Comparison of ENCODE assay signal across 10 mouse cellular contexts in genomic region chr11:106314333-106314812, GRCm38 (mm10). TPM values are rescaled to one million over a fixed set of nuclear protein-coding genes. Genes with fewer than 3 reads are reported as not detected.
DNase-seq lines count a peak whose midpoint lies in the region; ATAC-seq lines count a peak whose summit lies in the region.
"Had no signal": no experiment of that assay in that cellular context is flagged by ENCODE, and none has a peak within 500 bp of the region (broad histone marks: within the 10 kb centered on the region; RNA-seq: fewer than 3 reads in every experiment).

Gene Cd79b (minus strand): TSS chr11:106314762.

- no peak within 1 kb of the TSS for H3K9ac ChIP-seq in liver, embryonic 11.5 days (ENCODE audit: low read depth, low read length)
- no peak within 1 kb of the TSS for H3K9ac ChIP-seq in lung, embryonic 15.5 days

- no peak for ATAC-seq in liver, embryonic 11.5 days (replicated peaks; ENCODE audit: low FRiP score)
- no peak for ATAC-seq in erythroid progenitor cell, adult 5-6 weeks (replicated peaks; ENCODE audit: low FRiP score, poor library complexity, severe bottlenecking)
- ATAC-seq in lung, embryonic 15.5 days (ENCODE audit: borderline replicate concordance, extremely low read depth, low FRiP score, low TSS enrichment): no peak
- ATAC-seq: Patski had no signal

- H3K4me3 ChIP-seq in liver, embryonic 11.5 days (ENCODE audit: low read depth, low read length): peak within 1 kb of the TSS; percentile 5; the same call in 1 of the 2 replicates
- H3K4me3 ChIP-seq in lung, embryonic 15.5 days: no peak within 1 kb of the TSS

- no peaks in the 10 kb centered on the region for H3K27me3 ChIP-seq in liver, embryonic 11.5 days (replicated peaks; ENCODE audit: control insufficient read depth, insufficient read depth, low read length)
- H3K27me3 ChIP-seq in lung, embryonic 15.5 days: no peaks in the 10 kb centered on the region
- H3K27me3 ChIP-seq in splenic B cell, adult 2 months (ENCODE audit: control insufficient read depth, insufficient read depth, low read length, poor library complexity, severe bottlenecking): no peaks in the 10 kb centered on the region
- H3K27me3 ChIP-seq: Patski had no signal

- WGBS in liver, embryonic 11.5 days: 52% methylated on average over 9 of the region's 9 CpGs
- 66% methylated on average over 9 of the region's 9 CpGs for WGBS in lung, embryonic 15.5 days

- H3K27ac ChIP-seq in liver, embryonic 11.5 days (ENCODE audit: low read depth, low read length): no peak within 1 kb of the TSS
- H3K27ac ChIP-seq in lung, embryonic 15.5 days: 0 out of 2 replicates have a peak within 1 kb of the TSS, but pooled peaks have one; percentile 15

- DNase-seq in liver, embryonic 11.5 days (ENCODE audit: low spot score): no peak
- DNase-seq in liver: no peak
- DNase-seq in splenic B cell, adult 2 months (ENCODE audit: low read depth, low spot score): peak; percentile 87
- no peak for DNase-seq in right cerebral cortex, postnatal 4 days
- no peak for DNase-seq in right cerebral cortex, postnatal 36 days (ENCODE audit: low spot score in 2 of 2)
- no peak for DNase-seq in cerebellum, postnatal 4 days (ENCODE audit: low spot score in 2 of 2)

- H3K9me3 ChIP-seq in liver, embryonic 11.5 days (ENCODE audit: control insufficient read depth, low read length): no peaks in the 10 kb centered on the region
- no peaks in the 10 kb centered on the region for H3K9me3 ChIP-seq in lung, embryonic 15.5 days

- H3K36me3 ChIP-seq in liver, embryonic 11.5 days (ENCODE audit: control insufficient read depth, insufficient read depth, low read length): no peaks in the 10 kb centered on the region
- no peaks in the 10 kb centered on the region for H3K36me3 ChIP-seq in lung, embryonic 15.5 days
- peaks cover 27% of the 10 kb centered on the region for H3K36me3 ChIP-seq in splenic B cell, adult 2 months (ENCODE audit: control insufficient read depth, insufficient read depth, low read length, poor library complexity, severe bottlenecking)

- peak within 1 kb of the TSS; percentile 32 for H3K4me2 ChIP-seq in liver, embryonic 11.5 days
- H3K4me2 ChIP-seq in lung, embryonic 15.5 days: peak within 1 kb of the TSS; percentile 8; the same call in 1 of the 2 replicates

- 0 out of 2 replicates have a peak, but pooled peaks cover 5% of the 10 kb centered on the region for H3K4me1 ChIP-seq in liver, embryonic 11.5 days (replicated peaks; ENCODE audit: control insufficient read depth, insufficient read depth, low read length)
- H3K4me1 ChIP-seq in lung, embryonic 15.5 days: peaks cover 19% of the 10 kb centered on the region

RNA-seq across cellular contexts. Expression of gene Cd79b, which starts in this region (rescaled TPM):
- polyA plus RNA-seq in liver, embryonic 11.5 days (2014; fragmentation: Nextera tagmentation; extraction: Ambion mirVana): 5.9 and 6.3 TPM in 2 replicates
- 110 and 129 TPM in 2 replicates for total RNA-seq in erythroid progenitor cell, adult 5-6 weeks (2015; ENCODE audit: low replicate concordance)
- total RNA-seq in erythroid progenitor cell, adult 5-6 weeks (2017; ENCODE audit: low replicate concordance): 29.3 and 46.0 TPM in 2 replicates
- 4.2 TPM in 2 replicates for polyA plus RNA-seq in lung, embryonic 15.5 days (2015; fragmentation: Nextera tagmentation; extraction: Ambion mirVana)
- total RNA-seq: layer of hippocampus, adult 18-20 months had no signal
